Mouse (Mus musculus): ENCODE data around the gene Sema5b. TPM values are rescaled to one million over a fixed set of nuclear protein-coding genes. Genes with fewer than 3 reads are reported as not detected.

The Sema5b gene
- polyA plus RNA-seq, 1 experiment from 2014 or later: 0.56 TPM

DNA sequence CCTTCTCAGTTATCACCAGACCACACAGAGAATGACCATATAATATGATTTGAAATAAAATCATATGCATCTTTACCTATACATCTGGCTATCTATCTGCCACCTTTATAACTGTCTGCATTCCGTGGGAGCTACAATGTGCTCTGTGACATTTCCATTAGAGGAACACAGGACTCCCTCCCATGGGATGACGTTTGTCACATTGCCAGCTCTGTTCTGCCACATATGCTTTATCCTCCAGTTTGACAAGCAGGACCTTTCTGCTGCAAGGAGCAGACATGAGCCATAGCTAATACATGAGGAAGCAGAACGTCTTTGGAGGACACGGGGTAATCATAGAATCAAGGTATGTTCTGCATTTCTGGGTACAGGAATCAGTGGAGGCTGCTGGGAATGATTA lies 16.7 kb upstream of the Sema5b start:
- no peak for DNase-seq (ENCODE audit: low spot score)
- 69% methylated on average over 4 of the region's 4 CpGs for WGBS
- TF ChIP-seq EP300 (optimal IDR thresholded peaks at IDR 0.05): no peak
- no peak for TF ChIP-seq CTCF (IDR thresholded peaks at IDR 0.05; ENCODE audit: low read depth)
- no peaks in the 10 kb centered on the region for H3K9me3 ChIP-seq (ENCODE audit: control insufficient read depth, low read length)
- H3K36me3 ChIP-seq (ENCODE audit: control insufficient read depth, insufficient read depth, low read length): no peaks in the 10 kb centered on the region
- no peaks in the 10 kb centered on the region for H3K4me1 ChIP-seq (replicated peaks; ENCODE audit: control insufficient read depth, insufficient read depth)
- ATAC-seq (ENCODE audit: low FRiP score, low TSS enrichment): no peak
- H3K27ac ChIP-seq (replicated peaks): no peak overlapping the region
- no peaks in the 10 kb centered on the region for H3K27me3 ChIP-seq (ENCODE audit: control insufficient read depth, insufficient read depth, low read length)
- no peak overlapping the region for H3K9ac ChIP-seq (ENCODE audit: low read length)
- no peak overlapping the region for H3K4me2 ChIP-seq (replicated peaks; ENCODE audit: low read depth)
- no peak overlapping the region for H3K4me3 ChIP-seq (ENCODE audit: low read depth, low read length)

GRCm38 (mm10) chr16:35534630-35535029 lies 6.3 kb upstream of the Sema5b start:
- Histone ChIP-seq H3K4me2 (replicated peaks; ENCODE audit: low read depth) (no peak overlapping the region), H3K27me3 (ENCODE audit: control insufficient read depth, insufficient read depth, low read length) (no peaks in the 10 kb centered on the region; the same call in 1 of the 2 replicates), H3K4me1 (replicated peaks; ENCODE audit: control insufficient read depth, insufficient read depth) (no peaks in the 10 kb centered on the region), H3K27ac (replicated peaks) (no peak overlapping the region), H3K9me3 (ENCODE audit: control insufficient read depth, low read length) (no peaks in the 10 kb centered on the region), H3K36me3 (ENCODE audit: control insufficient read depth, insufficient read depth, low read length) (no peaks in the 10 kb centered on the region), H3K4me3 (ENCODE audit: low read depth, low read length) (no peak overlapping the region), H3K9ac (ENCODE audit: low read length) (no peak overlapping the region)
- DNase-seq (ENCODE audit: low spot score) (no peak), ATAC-seq (ENCODE audit: low FRiP score, low TSS enrichment) (no peak)
- 50% methylated on average over 3 of the region's 3 CpGs for WGBS
- TF ChIP-seq EP300 (optimal IDR thresholded peaks at IDR 0.05) (no peak), CTCF (IDR thresholded peaks at IDR 0.05; ENCODE audit: low read depth) (no peak)

DNA sequence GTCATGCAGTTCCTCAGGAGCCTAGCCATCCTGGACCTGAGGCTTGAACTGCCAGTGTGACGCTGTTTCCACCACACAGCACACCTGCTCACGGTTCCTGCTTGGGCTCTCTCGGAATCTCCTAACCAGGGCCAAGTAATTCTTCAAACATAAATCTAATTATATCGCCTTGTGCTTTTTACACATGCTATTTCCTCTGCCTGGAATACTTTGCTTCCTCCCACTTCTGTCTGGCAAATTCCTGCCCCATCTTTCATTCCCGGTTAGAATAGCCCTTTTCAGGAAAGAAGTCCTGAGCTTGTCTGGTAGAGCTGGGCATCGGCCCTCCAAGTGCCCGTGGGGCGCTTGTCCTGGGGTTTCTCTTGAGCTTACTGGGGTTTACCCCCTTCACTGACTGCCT lies 3.3 kb upstream of the Sema5b start:
- TF ChIP-seq EP300 (optimal IDR thresholded peaks at IDR 0.05) (no peak), CTCF (IDR thresholded peaks at IDR 0.05; ENCODE audit: low read depth) (no peak)
- DNase-seq (ENCODE audit: low spot score): no peak
- H3K9ac ChIP-seq (ENCODE audit: low read length): no peak overlapping the region
- no peaks in the 10 kb centered on the region for H3K36me3 ChIP-seq (ENCODE audit: control insufficient read depth, insufficient read depth, low read length)
- no peak for ATAC-seq (ENCODE audit: low FRiP score, low TSS enrichment)
- no peak overlapping the region for H3K27ac ChIP-seq (replicated peaks)
- H3K27me3 ChIP-seq (ENCODE audit: control insufficient read depth, insufficient read depth, low read length): peaks cover 6% of the 10 kb centered on the region; the same call in 1 of the 2 replicates
- no peaks in the 10 kb centered on the region; the same call in 1 of the 2 replicates for H3K4me1 ChIP-seq (replicated peaks; ENCODE audit: control insufficient read depth, insufficient read depth)
- H3K4me3 ChIP-seq (ENCODE audit: low read depth, low read length): no peak overlapping the region
- H3K4me2 ChIP-seq (replicated peaks; ENCODE audit: low read depth): no peak overlapping the region
- H3K9me3 ChIP-seq (ENCODE audit: control insufficient read depth, low read length): no peaks in the 10 kb centered on the region
- WGBS: 67% methylated on average over 8 of the region's 8 CpGs

DNA sequence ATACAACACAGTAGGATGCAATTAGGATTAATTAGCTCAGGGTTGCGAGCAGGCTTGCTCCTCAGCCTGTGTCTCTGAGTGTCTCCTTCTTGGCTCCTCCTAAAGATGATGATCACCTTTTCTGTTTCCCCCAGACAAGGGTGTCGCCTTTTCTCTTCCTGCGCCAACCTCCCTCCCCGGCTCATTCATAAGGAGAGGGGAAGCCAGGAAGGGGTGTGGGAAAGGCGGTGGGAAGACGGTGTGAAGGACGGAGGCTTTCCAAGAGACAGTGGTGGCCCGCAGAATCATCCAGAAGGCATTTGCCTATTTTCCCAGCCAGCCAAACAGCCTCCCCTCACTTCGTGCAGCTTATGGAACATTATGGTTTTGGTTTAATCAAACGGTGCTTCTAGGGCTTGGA lies 1.9 kb upstream of the Sema5b start:
- peaks cover 6% of the 10 kb centered on the region; the same call in 1 of the 2 replicates for H3K27me3 ChIP-seq (ENCODE audit: control insufficient read depth, insufficient read depth, low read length)
- 58% methylated on average over 10 of the region's 10 CpGs for WGBS
- H3K4me1 ChIP-seq (replicated peaks; ENCODE audit: control insufficient read depth, insufficient read depth): no peaks in the 10 kb centered on the region; the same call in 1 of the 2 replicates
- no peak overlapping the region for H3K9ac ChIP-seq (ENCODE audit: low read length)
- no peak overlapping the region for H3K4me3 ChIP-seq (ENCODE audit: low read depth, low read length)
- ATAC-seq (ENCODE audit: low FRiP score, low TSS enrichment) (no peak), DNase-seq (ENCODE audit: low spot score) (no peak)
- no peak overlapping the region for H3K4me2 ChIP-seq (replicated peaks; ENCODE audit: low read depth)
- no peaks in the 10 kb centered on the region for H3K9me3 ChIP-seq (ENCODE audit: control insufficient read depth, low read length)
- no peak overlapping the region for H3K27ac ChIP-seq (replicated peaks)
- no peaks in the 10 kb centered on the region for H3K36me3 ChIP-seq (ENCODE audit: control insufficient read depth, insufficient read depth, low read length)
- TF ChIP-seq CTCF (IDR thresholded peaks at IDR 0.05; ENCODE audit: low read depth) (no peak), EP300 (optimal IDR thresholded peaks at IDR 0.05) (no peak)

GRCm38 (mm10) chr16:35540333-35541116 lies 420 bp upstream of the Sema5b start:
- H3K4me1 ChIP-seq (replicated peaks; ENCODE audit: control insufficient read depth, insufficient read depth): no peaks in the 10 kb centered on the region; the same call in 1 of the 2 replicates
- peaks cover 6% of the 10 kb centered on the region; the same call in 1 of the 2 replicates for H3K27me3 ChIP-seq (ENCODE audit: control insufficient read depth, insufficient read depth, low read length)
- WGBS: 1% methylated on average over 23 of the region's 23 CpGs
- ATAC-seq (ENCODE audit: low FRiP score, low TSS enrichment) (peak; percentile 54; the same call in 1 of the 2 replicates), DNase-seq (ENCODE audit: low spot score) (peak; percentile 16)
- no peaks in the 10 kb centered on the region for H3K36me3 ChIP-seq (ENCODE audit: control insufficient read depth, insufficient read depth, low read length)
- no peaks in the 10 kb centered on the region for H3K9me3 ChIP-seq (ENCODE audit: control insufficient read depth, low read length)
- no peak overlapping the region for H3K27ac ChIP-seq (replicated peaks)
- TF ChIP-seq EP300 (optimal IDR thresholded peaks at IDR 0.05): no peak
- peak; percentile 84 for TF ChIP-seq CTCF (IDR thresholded peaks at IDR 0.05; ENCODE audit: low read depth)
- peak overlapping the region; percentile 95 for H3K4me2 ChIP-seq (replicated peaks; ENCODE audit: low read depth)
- peak overlapping the region; percentile 51 for H3K4me3 ChIP-seq (ENCODE audit: low read depth, low read length)
- no peak overlapping the region for H3K9ac ChIP-seq (ENCODE audit: low read length)
